Mouse (Mus musculus): ENCODE measurements at regions not wholly inside any gene's neighbourhood (a gene's known extent, or its start where the extent isn't known, plus 50 kb on each side); places are given as distances from the start of the nearest gene placed in this dataset.

DNA sequence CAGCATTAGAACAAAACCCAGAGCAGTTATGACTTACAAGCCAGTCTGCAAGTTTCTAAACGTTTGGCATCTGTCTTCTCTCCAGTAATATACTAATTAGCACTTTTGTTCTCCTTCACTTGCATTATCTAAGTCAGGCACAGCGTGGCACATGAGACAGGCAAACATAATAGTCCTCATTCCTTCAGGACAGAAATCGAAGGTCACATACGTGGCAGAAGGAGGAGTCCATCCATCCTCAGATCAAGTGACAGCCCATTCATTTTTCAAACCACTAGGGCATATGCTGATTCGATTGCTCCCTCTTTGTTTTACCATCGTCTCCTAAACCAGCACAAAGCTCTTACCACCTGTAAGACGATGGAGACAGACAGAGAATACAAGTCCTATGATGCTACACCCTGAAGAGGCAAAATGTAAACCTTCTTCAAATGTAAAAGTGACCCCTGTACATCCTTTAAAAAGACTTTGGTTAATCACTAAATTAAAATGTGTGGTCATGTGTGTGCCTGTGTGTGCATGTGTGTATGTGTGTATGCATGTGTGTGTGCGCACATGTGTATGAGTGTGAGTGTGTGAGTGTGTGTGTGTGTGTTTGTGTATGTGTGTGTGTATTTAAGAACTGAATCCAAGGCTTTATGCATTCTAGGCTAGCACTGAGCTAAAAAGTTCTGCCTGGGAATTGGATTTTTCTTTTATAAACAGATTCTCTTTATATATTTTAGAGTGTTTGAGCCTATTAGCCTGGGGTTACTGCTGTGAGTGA lies 90.9 kb upstream of the Klf12 start:
- H3K4me2 ChIP-seq (ENCODE audit: low read depth): peak overlapping the region; percentile 44
- peak overlapping the region; percentile 20 for H3K4me3 ChIP-seq (ENCODE audit: low read depth, low read length)
- ATAC-seq: peak; percentile 85
- peak overlapping the region; percentile 19; the same call in 1 of the 2 replicates for H3K9ac ChIP-seq
- DNase-seq: no peak
- 16% methylated on average over 8 of the region's 8 CpGs for WGBS
- no peaks in the 10 kb centered on the region for H3K9me3 ChIP-seq (ENCODE audit: low read length)
- H3K27me3 ChIP-seq (ENCODE audit: insufficient read depth, low read length): no peaks in the 10 kb centered on the region
- H3K27ac ChIP-seq (ENCODE audit: low read depth, low read length): peak overlapping the region; percentile 16; the same call in 1 of the 2 replicates
- no peaks in the 10 kb centered on the region for H3K36me3 ChIP-seq (ENCODE audit: insufficient read depth)
- no peak for TF ChIP-seq CTCF (IDR thresholded peaks at IDR 0.05; ENCODE audit: low read depth)
- H3K4me1 ChIP-seq (ENCODE audit: insufficient read depth): no peaks in the 10 kb centered on the region; the same call in 1 of the 2 replicates

DNA sequence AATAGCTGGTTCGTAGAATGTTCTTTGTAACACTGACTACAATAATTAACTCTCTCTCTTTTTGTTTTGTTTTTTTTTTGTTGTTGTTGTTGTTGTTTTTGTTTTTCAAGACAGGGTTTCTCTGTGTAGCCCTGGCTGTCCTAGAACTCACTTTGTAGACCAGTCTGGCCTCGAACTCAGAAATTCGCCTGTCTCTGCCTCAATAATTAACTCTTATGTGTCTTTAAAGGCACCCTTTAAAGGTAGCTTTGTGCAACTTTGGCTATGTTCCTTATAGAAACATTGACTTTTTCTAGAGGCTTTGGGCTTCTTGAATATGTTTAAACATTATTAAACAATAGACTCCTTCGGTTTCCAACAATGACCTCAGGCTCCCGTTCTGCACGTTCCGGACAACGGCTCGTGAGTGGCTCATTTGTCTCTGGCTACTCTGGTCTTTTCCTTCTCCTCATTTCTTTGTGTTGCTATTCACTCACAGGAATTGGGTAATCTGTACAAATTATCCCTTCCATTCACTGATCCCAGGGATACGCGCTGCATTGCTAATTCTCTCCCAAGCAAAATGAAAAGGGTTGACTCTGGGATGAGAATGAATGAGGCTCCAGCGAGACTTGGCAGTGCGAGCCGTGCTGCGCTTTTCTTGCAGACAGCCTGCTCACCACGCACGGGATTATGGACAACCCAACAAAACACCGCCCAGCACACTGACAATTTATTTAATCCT lies 90.2 kb upstream of the Klf12 start:
- no peaks in the 10 kb centered on the region for H3K9me3 ChIP-seq (ENCODE audit: low read length)
- H3K9ac ChIP-seq: peak overlapping the region; percentile 19; the same call in 1 of the 2 replicates
- peak overlapping the region; percentile 16; the same call in 1 of the 2 replicates for H3K27ac ChIP-seq (ENCODE audit: low read depth, low read length)
- TF ChIP-seq CTCF (IDR thresholded peaks at IDR 0.05; ENCODE audit: low read depth): no peak
- WGBS: 11% methylated on average over 18 of the region's 18 CpGs
- peak overlapping the region; percentile 20 for H3K4me3 ChIP-seq (ENCODE audit: low read depth, low read length)
- H3K27me3 ChIP-seq (ENCODE audit: insufficient read depth, low read length): no peaks in the 10 kb centered on the region
- H3K4me1 ChIP-seq (ENCODE audit: insufficient read depth): no peaks in the 10 kb centered on the region; the same call in 1 of the 2 replicates
- peak overlapping the region; percentile 44 for H3K4me2 ChIP-seq (ENCODE audit: low read depth)
- DNase-seq (peak; percentile 81), ATAC-seq (peak; percentile 94)
- no peaks in the 10 kb centered on the region for H3K36me3 ChIP-seq (ENCODE audit: insufficient read depth)

GRCm38 (mm10) chr14:100366234-100366864 lies 81.9 kb upstream of the Klf12 start:
- DNase-seq (peak; percentile 43), ATAC-seq (peak; percentile 58; the same call in 1 of the 2 replicates)
- Histone ChIP-seq H3K4me1 (ENCODE audit: insufficient read depth) (no peaks in the 10 kb centered on the region), H3K4me3 (ENCODE audit: low read depth, low read length) (no peak overlapping the region), H3K9ac (no peak overlapping the region), H3K4me2 (ENCODE audit: low read depth) (no peak overlapping the region), H3K27ac (ENCODE audit: low read depth, low read length) (no peak overlapping the region), H3K27me3 (ENCODE audit: insufficient read depth, low read length) (no peaks in the 10 kb centered on the region), H3K9me3 (ENCODE audit: low read length) (no peaks in the 10 kb centered on the region), H3K36me3 (ENCODE audit: insufficient read depth) (no peaks in the 10 kb centered on the region)
- no peak for TF ChIP-seq CTCF (IDR thresholded peaks at IDR 0.05; ENCODE audit: low read depth)
- WGBS: 28% methylated on average over 5 of the region's 5 CpGs

DNA sequence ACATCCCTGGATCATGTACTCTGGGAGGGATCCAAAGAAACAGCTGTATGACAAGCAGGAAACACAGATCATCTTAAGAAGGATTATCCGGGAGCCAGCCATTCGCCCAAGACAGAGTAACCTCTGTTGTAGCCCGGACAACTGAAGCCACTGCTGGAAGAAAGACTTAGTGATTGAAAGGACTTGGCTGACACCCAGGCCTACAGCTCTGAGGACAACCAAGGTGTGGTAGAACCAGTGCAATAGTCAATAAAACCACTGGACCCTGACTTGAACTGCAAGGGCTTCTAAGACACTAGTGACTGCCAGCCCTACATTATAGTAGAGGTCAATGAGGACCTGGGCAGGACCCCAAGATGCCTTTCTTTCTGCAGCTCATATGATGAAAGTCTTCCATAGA lies 78.3 kb upstream of the Klf12 start:
- WGBS: 63% methylated on average over 3 of the region's 3 CpGs
- Histone ChIP-seq H3K4me2 (ENCODE audit: low read depth) (no peak overlapping the region), H3K36me3 (ENCODE audit: insufficient read depth) (no peaks in the 10 kb centered on the region), H3K27ac (ENCODE audit: low read depth, low read length) (no peak overlapping the region), H3K4me1 (ENCODE audit: insufficient read depth) (no peaks in the 10 kb centered on the region), H3K9me3 (ENCODE audit: low read length) (no peaks in the 10 kb centered on the region), H3K9ac (no peak overlapping the region), H3K4me3 (ENCODE audit: low read depth, low read length) (no peak overlapping the region), H3K27me3 (ENCODE audit: insufficient read depth, low read length) (no peaks in the 10 kb centered on the region)
- DNase-seq: no peak
- ATAC-seq: no peak
- TF ChIP-seq CTCF (IDR thresholded peaks at IDR 0.05; ENCODE audit: low read depth): no peak

DNA sequence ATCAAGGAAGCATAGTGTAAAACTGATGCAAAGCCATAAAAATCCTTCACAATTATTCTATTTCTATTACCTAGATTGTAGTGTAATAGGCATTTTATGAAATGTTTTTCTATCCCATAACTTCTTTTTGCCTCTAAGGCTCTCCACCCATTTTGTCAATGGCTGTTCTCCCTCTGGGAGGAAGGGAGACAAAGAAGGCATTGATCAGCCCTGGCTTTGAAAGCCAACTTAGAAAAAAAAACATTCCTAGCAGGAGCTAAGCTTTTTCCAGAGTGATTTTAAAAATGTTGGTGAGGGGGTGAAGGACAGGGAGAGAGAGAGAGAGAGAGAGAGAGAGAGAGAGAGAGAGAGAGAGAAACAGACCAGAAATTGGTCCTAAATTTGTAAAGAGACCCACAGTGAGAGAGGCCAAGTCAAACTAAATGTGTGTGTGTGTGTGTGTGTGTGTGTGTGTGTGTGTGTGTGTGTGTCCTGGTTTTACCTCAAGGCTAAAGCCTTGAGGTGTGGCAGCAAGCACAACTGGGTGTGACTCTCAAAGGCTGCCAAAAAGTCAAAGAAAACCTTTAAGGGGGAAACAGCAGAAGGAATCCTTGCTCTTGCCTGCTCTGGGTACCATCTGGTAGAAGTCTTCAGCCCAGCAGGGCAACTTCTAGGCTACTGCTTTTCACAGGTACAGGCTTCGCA lies 77.0 kb upstream of the Klf12 start:
- H3K36me3 ChIP-seq (ENCODE audit: insufficient read depth): no peaks in the 10 kb centered on the region
- TF ChIP-seq CTCF (IDR thresholded peaks at IDR 0.05; ENCODE audit: low read depth): no peak
- H3K4me1 ChIP-seq (ENCODE audit: insufficient read depth): no peaks in the 10 kb centered on the region
- H3K27ac ChIP-seq (ENCODE audit: low read depth, low read length): no peak overlapping the region
- H3K9me3 ChIP-seq (ENCODE audit: low read length): no peaks in the 10 kb centered on the region
- WGBS: 89% methylated on average over 1 of the region's 1 CpGs
- no peak overlapping the region for H3K9ac ChIP-seq
- no peak for DNase-seq
- no peak overlapping the region for H3K4me3 ChIP-seq (ENCODE audit: low read depth, low read length)
- H3K27me3 ChIP-seq (ENCODE audit: insufficient read depth, low read length): no peaks in the 10 kb centered on the region
- H3K4me2 ChIP-seq (ENCODE audit: low read depth): no peak overlapping the region
- no peak for ATAC-seq

DNA sequence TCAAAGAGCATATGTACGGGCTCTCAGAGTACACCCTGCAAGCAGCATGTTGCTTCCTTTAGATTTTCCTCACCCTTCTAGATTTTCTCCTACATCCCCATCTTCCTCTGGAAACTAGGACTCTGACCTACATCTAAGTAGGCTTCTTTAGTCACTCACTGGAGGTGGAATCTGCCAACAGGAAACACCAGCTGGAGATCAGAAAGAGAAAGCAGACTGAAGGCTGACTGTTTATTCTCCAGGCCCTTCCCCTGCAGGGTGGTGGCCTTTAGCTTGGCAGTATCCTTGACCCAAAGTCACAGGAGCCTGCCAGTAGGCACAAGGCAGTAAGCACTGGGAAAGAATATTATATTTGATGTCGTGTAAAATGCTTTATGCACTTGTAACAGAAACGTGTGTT lies 75.4 kb upstream of the Klf12 start:
- no peak overlapping the region for H3K4me3 ChIP-seq (ENCODE audit: low read depth, low read length)
- no peak overlapping the region for H3K9ac ChIP-seq
- DNase-seq (no peak), ATAC-seq (no peak)
- H3K4me1 ChIP-seq (ENCODE audit: insufficient read depth): no peaks in the 10 kb centered on the region
- no peak for TF ChIP-seq CTCF (IDR thresholded peaks at IDR 0.05; ENCODE audit: low read depth)
- 78% methylated on average over 3 of the region's 3 CpGs for WGBS
- no peaks in the 10 kb centered on the region for H3K9me3 ChIP-seq (ENCODE audit: low read length)
- no peaks in the 10 kb centered on the region for H3K36me3 ChIP-seq (ENCODE audit: insufficient read depth)
- H3K4me2 ChIP-seq (ENCODE audit: low read depth): no peak overlapping the region
- no peaks in the 10 kb centered on the region for H3K27me3 ChIP-seq (ENCODE audit: insufficient read depth, low read length)
- H3K27ac ChIP-seq (ENCODE audit: low read depth, low read length): no peak overlapping the region
